Mouse (Mus musculus) spleen, adult 10 weeks (tissue): ENCODE data around the gene Uhrf1bp1. TPM values are rescaled to one million over a fixed set of nuclear protein-coding genes. Genes with fewer than 3 reads are reported as not detected.

Experiments used
- polyA plus RNA-seq: library from polyadenylated mRNA; stranded (reverse); fragments of 350-450 nt; fragmentation: Illumina TruSeq; extraction: RNeasy Lipid Tissue Mini Kit (QIAGEN cat#74804); gene quantifications from one replicate; pipeline ENCODE4 v1.2.3, GENCODE M21; 2015; ENCODE audit warnings: low replicate concordance; ENCODE audit not compliant: insufficient read depth

Gene Uhrf1bp1
- polyA plus RNA-seq, result 3.2 TPM

GRCm38 (mm10) chr17:27856265-27856797 lies at the start of gene Uhrf1bp1:
Gene Uhrf1bp1 (plus strand): TSS chr17:27856441.

DNA sequence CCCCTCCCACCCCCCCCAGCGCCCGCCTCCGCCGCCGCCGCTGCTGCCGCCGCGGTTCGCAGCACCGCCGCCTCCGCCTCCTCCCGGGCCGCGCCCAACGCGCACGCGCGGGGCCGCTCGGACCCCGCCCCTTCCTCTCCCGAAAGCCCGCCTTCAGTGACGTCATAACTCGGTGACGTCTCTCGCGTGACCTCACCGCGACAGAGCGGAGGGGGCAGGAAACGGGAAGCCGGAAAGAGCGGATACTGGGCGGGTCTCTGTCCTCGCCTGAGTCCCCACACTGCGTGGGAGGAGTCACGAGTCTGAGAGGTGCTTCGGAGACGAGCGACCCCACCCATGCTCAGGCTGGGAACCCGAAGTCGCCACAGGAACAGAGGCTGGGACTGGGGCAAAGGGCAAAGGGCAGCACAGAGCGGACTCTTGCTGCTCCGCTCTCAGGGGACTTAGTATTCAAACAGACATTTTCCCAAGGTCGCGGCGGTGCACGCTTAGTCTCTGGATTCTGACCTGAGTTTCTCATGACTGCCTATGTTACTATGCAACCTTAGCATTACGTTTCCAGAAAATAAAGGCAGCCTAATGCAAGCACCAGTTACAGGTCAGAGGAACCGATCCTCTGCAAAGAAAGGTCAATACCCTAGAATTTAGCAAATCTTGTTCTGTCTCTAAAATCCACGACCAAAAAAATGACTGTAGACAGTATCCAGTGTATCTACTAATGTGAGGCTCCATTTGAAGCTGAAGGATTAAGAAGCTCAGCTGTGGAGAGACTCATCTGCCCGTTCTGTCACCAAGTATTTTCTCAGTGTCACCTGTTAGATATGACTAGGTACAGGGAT lies 35.5 kb upstream of the Uhrf1bp1 start, which contains the start of gene D17Wsu92e:
TSS of gene D17Wsu92e (minus strand) at position 81 of the 839 bp plus-strand sequence.

GRCm38 (mm10) chr17:27837850-27838249 lies 18.4 kb upstream of the Uhrf1bp1 start, which contains the start of gene Snrpc:
Gene Snrpc (plus strand): TSS chr17:27838150.

GRCm38 (mm10) chr17:27908888-27909621 lies 52.8 kb downstream of the Uhrf1bp1 start, which contains the start of gene Anks1:
Gene Anks1 (plus strand): TSS chr17:27909306.

DNA sequence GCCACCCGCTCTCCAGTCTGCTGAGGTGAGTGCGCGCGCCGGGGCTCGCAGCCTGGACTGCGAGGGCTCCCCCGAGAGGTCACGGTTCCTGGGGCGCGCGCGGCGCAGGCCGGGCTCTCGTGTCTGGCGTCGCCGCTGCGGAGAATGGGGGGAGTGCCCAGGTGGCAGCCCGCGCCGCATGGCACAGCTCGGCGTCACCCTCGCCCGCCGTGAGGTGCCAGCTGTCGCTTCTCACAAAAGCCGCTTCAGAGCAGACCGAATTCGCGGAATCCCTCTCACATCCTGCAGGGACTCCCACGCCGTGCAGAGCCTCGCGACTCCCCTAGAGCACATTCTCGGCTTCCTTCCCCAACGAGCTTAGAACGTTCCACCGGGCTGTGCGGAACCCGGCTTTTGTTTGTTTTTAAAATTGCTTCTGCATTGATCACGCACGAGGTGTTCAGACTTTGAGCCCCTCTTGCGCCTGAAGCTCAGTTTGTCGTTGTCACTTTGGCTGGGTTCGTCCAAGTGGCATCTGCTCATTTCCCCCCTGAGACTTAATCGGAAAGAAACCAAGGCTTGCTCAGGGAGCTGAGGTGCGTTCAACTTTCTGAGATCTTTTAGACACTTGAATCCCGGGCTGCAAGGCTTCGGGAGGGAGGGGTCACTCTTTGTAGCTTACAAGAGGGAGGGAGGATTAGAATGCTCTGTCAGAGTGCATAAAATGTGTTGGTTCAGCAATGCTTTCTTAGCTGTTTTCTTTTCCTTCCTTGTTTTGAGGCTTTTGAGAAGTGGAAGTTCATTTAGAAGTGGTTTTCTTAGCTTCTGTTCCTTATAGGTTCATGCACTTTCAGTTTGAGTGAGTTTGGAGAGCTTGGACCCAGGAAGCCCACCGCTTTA lies 53.6 kb downstream of the Uhrf1bp1 start, which contains the start of gene Taf11:
TSS of gene Taf11 (minus strand) at position 223 of the 879 bp plus-strand sequence.

Other genes with a start within 250 kb of the Uhrf1bp1 start
- gene Nudt3, start 232.9 kb upstream of the Uhrf1bp1 start, polyA plus RNA-seq, result 60.1 TPM
- not detected for gene RPS10-NUDT3, start 221.2 kb upstream of the Uhrf1bp1 start, polyA plus RNA-seq
- gene Rps10, start 219.8 kb upstream of the Uhrf1bp1 start, polyA plus RNA-seq, result 1,390 TPM
- 11.6 TPM for gene Pacsin1, start 200.9 kb upstream of the Uhrf1bp1 start, polyA plus RNA-seq
- not detected for gene Spdef, start 127.5 kb upstream of the Uhrf1bp1 start, polyA plus RNA-seq
- gene D17Wsu92e, start 35.8 kb upstream of the Uhrf1bp1 start, polyA plus RNA-seq, result 80.9 TPM
- gene Snrpc, start 18.3 kb upstream of the Uhrf1bp1 start, polyA plus RNA-seq, result 59.0 TPM
- gene Anks1, start 52.9 kb downstream of the Uhrf1bp1 start, polyA plus RNA-seq, result 7.5 TPM
- gene Taf11, start 53.4 kb downstream of the Uhrf1bp1 start, polyA plus RNA-seq, result 52.1 TPM
- gene Tcp11, start 224.2 kb downstream of the Uhrf1bp1 start, polyA plus RNA-seq, result not detected